Mouse (Mus musculus): ENCODE measurements at regions not wholly inside any gene's neighbourhood (a gene's known extent, or its start where the extent isn't known, plus 50 kb on each side); places are given as distances from the start of the nearest gene placed in this dataset.
A peak's percentile ranks its signal among the peaks of the same experiment; 100 is the strongest.

GRCm38 (mm10) chr2:178542032-178542431, 111.7 kb downstream of the Cdh26 start:
- Histone ChIP-seq H3K79me2 (ENCODE audit: control insufficient read depth, insufficient read depth, low read length) (no peaks in the 10 kb centered on the region), H3K36me3 (ENCODE audit: control insufficient read depth, insufficient read depth, low read length) (no peaks in the 10 kb centered on the region), H3K27me3 (ENCODE audit: control insufficient read depth, insufficient read depth, low read length) (no peaks in the 10 kb centered on the region), H3K9ac (ENCODE audit: low read depth, low read length) (no peak overlapping the region), H3K4me1 (ENCODE audit: control insufficient read depth, insufficient read depth, low read length) (no peaks in the 10 kb centered on the region), H3K4me3 (ENCODE audit: insufficient read depth, low read depth, low read length) (no peak overlapping the region), H3K27ac (replicated peaks; ENCODE audit: insufficient read depth, low read depth, low read length) (no peak overlapping the region)
- no peak for TF ChIP-seq POLR2A (IDR thresholded peaks at IDR 0.05; ENCODE audit: extremely low read depth, insufficient read depth, low read length)
- peak; percentile 71 for TF ChIP-seq CTCF (IDR thresholded peaks at IDR 0.05; ENCODE audit: low read depth, low read length)
- peak; percentile 7 for DNase-seq (ENCODE audit: extremely low read depth, low read depth, low spot score)
- WGBS, result 11% methylated on average over 2 of the region's 2 CpGs

DNA sequence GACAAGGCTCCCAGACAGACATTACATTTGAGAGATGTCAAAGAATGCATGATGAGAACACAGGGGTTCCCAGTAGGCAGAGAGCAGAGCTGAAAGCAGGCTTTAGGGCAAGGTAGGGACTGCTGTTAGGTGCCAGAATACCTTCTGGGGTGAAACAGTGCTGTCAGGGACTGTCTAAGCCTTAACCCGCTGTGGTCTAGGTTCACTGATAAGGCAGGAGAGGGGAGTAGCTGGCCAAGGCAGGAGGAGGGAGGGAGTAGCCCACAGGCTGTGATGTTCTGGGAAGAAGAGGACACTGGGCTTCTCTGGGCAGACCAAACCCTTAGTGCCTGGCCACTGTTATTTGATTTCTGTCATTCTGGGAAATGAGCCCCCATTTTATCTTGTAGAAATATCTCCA, 114.1 kb downstream of the Cdh26 start:
- Histone ChIP-seq H3K79me2 (ENCODE audit: control insufficient read depth, insufficient read depth, low read length) (no peaks in the 10 kb centered on the region), H3K4me1 (ENCODE audit: control insufficient read depth, insufficient read depth, low read length) (no peaks in the 10 kb centered on the region), H3K36me3 (ENCODE audit: control insufficient read depth, insufficient read depth, low read length) (no peaks in the 10 kb centered on the region), H3K4me3 (ENCODE audit: insufficient read depth, low read depth, low read length) (no peak overlapping the region), H3K27me3 (ENCODE audit: control insufficient read depth, insufficient read depth, low read length) (no peaks in the 10 kb centered on the region), H3K9ac (ENCODE audit: low read depth, low read length) (no peak overlapping the region), H3K27ac (replicated peaks; ENCODE audit: insufficient read depth, low read depth, low read length) (no peak overlapping the region)
- TF ChIP-seq CTCF (IDR thresholded peaks at IDR 0.05; ENCODE audit: low read depth, low read length), result no peak
- no peak for TF ChIP-seq POLR2A (IDR thresholded peaks at IDR 0.05; ENCODE audit: extremely low read depth, insufficient read depth, low read length)
- 40% methylated on average over 1 of the region's 1 CpGs for WGBS
- DNase-seq (ENCODE audit: extremely low read depth, low read depth, low spot score), result no peak

- TF ChIP-seq CTCF (IDR thresholded peaks at IDR 0.05; ENCODE audit: low read depth, low read length), result no peak
- TF ChIP-seq POLR2A (IDR thresholded peaks at IDR 0.05; ENCODE audit: extremely low read depth, insufficient read depth, low read length), result no peak
- no peaks in the 10 kb centered on the region for H3K4me1 ChIP-seq (ENCODE audit: control insufficient read depth, insufficient read depth, low read length)
- no peak overlapping the region for H3K9ac ChIP-seq (ENCODE audit: low read depth, low read length)
- WGBS, result 84% methylated on average over 15 of the region's 15 CpGs
- H3K36me3 ChIP-seq (ENCODE audit: control insufficient read depth, insufficient read depth, low read length), result no peaks in the 10 kb centered on the region
- H3K4me3 ChIP-seq (ENCODE audit: insufficient read depth, low read depth, low read length), result no peak overlapping the region
- H3K27ac ChIP-seq (replicated peaks; ENCODE audit: insufficient read depth, low read depth, low read length), result no peak overlapping the region
- no peaks in the 10 kb centered on the region for H3K79me2 ChIP-seq (ENCODE audit: control insufficient read depth, insufficient read depth, low read length)
- no peaks in the 10 kb centered on the region for H3K27me3 ChIP-seq (ENCODE audit: control insufficient read depth, insufficient read depth, low read length)
- DNase-seq (ENCODE audit: extremely low read depth, low read depth, low spot score), result no peak
Measured at GRCm38 (mm10) chr2:178545601-178546352, 115.4 kb downstream of the Cdh26 start.

DNA sequence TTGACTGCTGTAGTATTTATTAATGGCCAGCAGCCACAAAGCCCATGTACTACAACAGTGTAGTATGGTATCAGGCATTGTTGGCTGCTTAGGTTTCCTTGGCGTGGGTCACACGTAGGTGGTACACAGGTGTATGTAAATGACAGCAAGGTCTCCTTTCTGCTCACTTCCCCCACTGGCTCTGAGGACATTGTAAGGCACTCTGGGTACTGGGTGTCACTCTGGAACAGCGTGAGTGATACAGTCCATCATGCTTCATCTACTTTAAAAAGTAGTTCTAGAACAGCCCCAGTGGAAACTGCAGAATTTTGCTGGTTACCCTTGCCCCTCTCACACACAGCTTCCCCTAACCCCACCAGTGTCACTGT, 116.0 kb downstream of the Cdh26 start:
- DNase-seq (ENCODE audit: extremely low read depth, low read depth, low spot score), result no peak
- no peak overlapping the region for H3K9ac ChIP-seq (ENCODE audit: low read depth, low read length)
- no peak overlapping the region for H3K4me3 ChIP-seq (ENCODE audit: insufficient read depth, low read depth, low read length)
- no peaks in the 10 kb centered on the region for H3K79me2 ChIP-seq (ENCODE audit: control insufficient read depth, insufficient read depth, low read length)
- H3K27ac ChIP-seq (replicated peaks; ENCODE audit: insufficient read depth, low read depth, low read length), result no peak overlapping the region
- H3K36me3 ChIP-seq (ENCODE audit: control insufficient read depth, insufficient read depth, low read length), result no peaks in the 10 kb centered on the region
- TF ChIP-seq CTCF (IDR thresholded peaks at IDR 0.05; ENCODE audit: low read depth, low read length), result no peak
- no peak for TF ChIP-seq POLR2A (IDR thresholded peaks at IDR 0.05; ENCODE audit: extremely low read depth, insufficient read depth, low read length)
- WGBS, result 73% methylated on average over 3 of the region's 3 CpGs
- no peaks in the 10 kb centered on the region for H3K4me1 ChIP-seq (ENCODE audit: control insufficient read depth, insufficient read depth, low read length)
- H3K27me3 ChIP-seq (ENCODE audit: control insufficient read depth, insufficient read depth, low read length), result no peaks in the 10 kb centered on the region

GRCm38 (mm10) chr2:178546888-178547287, 116.6 kb downstream of the Cdh26 start:
- DNase-seq (ENCODE audit: extremely low read depth, low read depth, low spot score), result no peak
- Histone ChIP-seq H3K79me2 (ENCODE audit: control insufficient read depth, insufficient read depth, low read length) (no peaks in the 10 kb centered on the region), H3K36me3 (ENCODE audit: control insufficient read depth, insufficient read depth, low read length) (no peaks in the 10 kb centered on the region), H3K27ac (replicated peaks; ENCODE audit: insufficient read depth, low read depth, low read length) (no peak overlapping the region), H3K4me3 (ENCODE audit: insufficient read depth, low read depth, low read length) (no peak overlapping the region), H3K27me3 (ENCODE audit: control insufficient read depth, insufficient read depth, low read length) (no peaks in the 10 kb centered on the region), H3K9ac (ENCODE audit: low read depth, low read length) (no peak overlapping the region), H3K4me1 (ENCODE audit: control insufficient read depth, insufficient read depth, low read length) (no peaks in the 10 kb centered on the region)
- 74% methylated on average over 3 of the region's 3 CpGs for WGBS
- no peak for TF ChIP-seq CTCF (IDR thresholded peaks at IDR 0.05; ENCODE audit: low read depth, low read length)
- TF ChIP-seq POLR2A (IDR thresholded peaks at IDR 0.05; ENCODE audit: extremely low read depth, insufficient read depth, low read length), result no peak

DNA sequence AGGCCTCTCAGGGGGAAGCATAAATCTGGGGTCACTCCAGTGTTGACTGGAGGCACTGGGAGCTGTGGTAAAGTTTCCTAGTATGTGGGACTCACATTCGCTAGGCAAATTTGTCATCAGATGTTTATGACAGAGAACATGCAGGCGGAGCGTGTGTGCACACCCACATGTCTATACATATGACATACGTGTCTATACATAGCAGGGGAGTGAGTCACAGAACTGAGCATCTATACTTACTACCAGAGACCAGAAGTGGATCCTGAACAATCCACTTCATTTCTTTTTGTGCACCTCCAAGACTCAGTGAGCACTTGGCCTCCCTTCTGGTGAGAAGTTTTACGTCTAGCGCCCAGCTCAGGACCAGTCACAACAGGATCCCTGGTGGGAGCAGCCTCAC, 118.6 kb downstream of the Cdh26 start:
- Histone ChIP-seq H3K9ac (ENCODE audit: low read depth, low read length) (no peak overlapping the region), H3K79me2 (ENCODE audit: control insufficient read depth, insufficient read depth, low read length) (no peaks in the 10 kb centered on the region), H3K27me3 (ENCODE audit: control insufficient read depth, insufficient read depth, low read length) (no peaks in the 10 kb centered on the region), H3K27ac (replicated peaks; ENCODE audit: insufficient read depth, low read depth, low read length) (no peak overlapping the region), H3K4me1 (ENCODE audit: control insufficient read depth, insufficient read depth, low read length) (no peaks in the 10 kb centered on the region), H3K4me3 (ENCODE audit: insufficient read depth, low read depth, low read length) (no peak overlapping the region), H3K36me3 (ENCODE audit: control insufficient read depth, insufficient read depth, low read length) (no peaks in the 10 kb centered on the region)
- TF ChIP-seq POLR2A (IDR thresholded peaks at IDR 0.05; ENCODE audit: extremely low read depth, insufficient read depth, low read length), result no peak
- TF ChIP-seq CTCF (IDR thresholded peaks at IDR 0.05; ENCODE audit: low read depth, low read length), result no peak
- WGBS, result 91% methylated on average over 6 of the region's 6 CpGs
- no peak for DNase-seq (ENCODE audit: extremely low read depth, low read depth, low spot score)

All from liver, adult 2 months (tissue).